In genomic region chr12:70267314-70267713, GRCm38 (mm10) we compare ENCODE assay signal across 18 mouse cellular contexts. TPM values are rescaled to one million over a fixed set of nuclear protein-coding genes. Genes with fewer than 3 reads are reported as not detected.
A peak's percentile ranks its signal among the peaks of the same experiment; 100 is the strongest.
DNase-seq lines count a peak whose midpoint lies in the region; ATAC-seq and TF ChIP-seq lines count a peak whose summit lies in the region.
"Had no signal": no experiment of that assay in that cellular context is flagged by ENCODE, and none has a peak within 500 bp of the region (broad histone marks: within the 10 kb centered on the region; RNA-seq: fewer than 3 reads in every experiment).

No protein-coding gene starts in this region.

- peak overlapping the region; percentile 83 for H3K27ac ChIP-seq in heart, embryonic 10.5 days
- peak overlapping the region; percentile 13; the same call in 1 of the 2 replicates for H3K27ac ChIP-seq in liver, embryonic 13.5 days
- no peak overlapping the region for H3K27ac ChIP-seq in liver, embryonic 11.5 days (ENCODE audit: low read depth, low read length)
- peak overlapping the region; percentile 72 for H3K27ac ChIP-seq in heart, postnatal 0 days (ENCODE audit: low read depth)
- H3K27ac ChIP-seq: gastrocnemius, adult 2 months had no signal

- DNase-seq in heart, embryonic 10.5 days (ENCODE audit: low spot score): no peak
- DNase-seq in heart, adult 8-10 months (ENCODE audit: low spot score): no peak
- DNase-seq in liver, embryonic 13.5 days: no peak
- DNase-seq in liver, embryonic 11.5 days (ENCODE audit: low spot score): no peak
- no peak for DNase-seq in heart, postnatal 0 days (ENCODE audit: low spot score)
- DNase-seq in splenic B cell, adult 2 months (ENCODE audit: low read depth, low spot score): peak; percentile 2
- no peak for DNase-seq in thymus, postnatal 10 days (ENCODE audit: low spot score in 2 of 2)
- no peak for DNase-seq in spleen, postnatal 10 days (ENCODE audit: low spot score in 2 of 2)
- DNase-seq: cerebellum, adult 9-11 months; gastrocnemius, adult 2 months; kidney, adult 11 months; layer of hippocampus, postnatal 36 days; left cerebral cortex, postnatal 4 days; lung, adult 2 months; lung, postnatal 36 days; thymus, postnatal 36 days had no signal

- peaks cover 27% of the 10 kb centered on the region for H3K4me1 ChIP-seq in heart, embryonic 10.5 days
- H3K4me1 ChIP-seq in liver, embryonic 13.5 days (replicated peaks): peaks cover 12% of the 10 kb centered on the region
- H3K4me1 ChIP-seq in liver, embryonic 11.5 days (replicated peaks; ENCODE audit: control insufficient read depth, insufficient read depth, low read length): no peaks in the 10 kb centered on the region
- H3K4me1 ChIP-seq in heart, postnatal 0 days (ENCODE audit: control insufficient read depth, insufficient read depth): peaks cover 22% of the 10 kb centered on the region

- H3K4me3 ChIP-seq in heart, embryonic 10.5 days: no peak overlapping the region
- H3K4me3 ChIP-seq in liver, embryonic 13.5 days (replicated peaks): no peak overlapping the region
- H3K4me3 ChIP-seq in liver, embryonic 11.5 days (ENCODE audit: low read depth, low read length): no peak overlapping the region
- H3K4me3 ChIP-seq in heart, postnatal 0 days (ENCODE audit: low read depth, low read length): no peak overlapping the region
- H3K4me3 ChIP-seq: gastrocnemius, adult 2 months had no signal

- 85% methylated on average over 9 of the region's 9 CpGs for WGBS in heart, embryonic 10.5 days
- 36% methylated on average over 9 of the region's 9 CpGs for WGBS in liver, embryonic 13.5 days (ENCODE audit: insufficient replicate concordance)
- WGBS in liver, embryonic 11.5 days: 61% methylated on average over 9 of the region's 9 CpGs
- WGBS in heart, postnatal 0 days: 83% methylated on average over 9 of the region's 9 CpGs

- TF ChIP-seq CTCF in heart, postnatal 0 days (IDR thresholded peaks at IDR 0.05; ENCODE audit: low read depth): no peak

- no peaks in the 10 kb centered on the region for H3K36me3 ChIP-seq in heart, embryonic 10.5 days
- no peaks in the 10 kb centered on the region for H3K36me3 ChIP-seq in liver, embryonic 13.5 days
- H3K36me3 ChIP-seq in liver, embryonic 11.5 days (ENCODE audit: control insufficient read depth, insufficient read depth, low read length): no peaks in the 10 kb centered on the region
- H3K36me3 ChIP-seq in heart, postnatal 0 days (replicated peaks; ENCODE audit: control insufficient read depth, insufficient read depth, low read length): no peaks in the 10 kb centered on the region
- no peaks in the 10 kb centered on the region for H3K36me3 ChIP-seq in splenic B cell, adult 2 months (ENCODE audit: control insufficient read depth, insufficient read depth, low read length, poor library complexity, severe bottlenecking)

- H3K9ac ChIP-seq in liver, embryonic 13.5 days: no peak overlapping the region
- H3K9ac ChIP-seq in liver, embryonic 11.5 days (ENCODE audit: low read depth, low read length): no peak overlapping the region
- H3K9ac ChIP-seq in heart, postnatal 0 days (replicated peaks; ENCODE audit: low read depth, low read length): no peak overlapping the region

- no peak overlapping the region for H3K4me2 ChIP-seq in liver, embryonic 13.5 days
- no peak overlapping the region for H3K4me2 ChIP-seq in liver, embryonic 11.5 days
- no peak overlapping the region for H3K4me2 ChIP-seq in heart, postnatal 0 days (ENCODE audit: low read depth, low read length)
- H3K4me2 ChIP-seq: midbrain, embryonic 11.5 days had no signal

- no peaks in the 10 kb centered on the region for H3K9me3 ChIP-seq in heart, embryonic 10.5 days
- no peaks in the 10 kb centered on the region for H3K9me3 ChIP-seq in liver, embryonic 13.5 days (replicated peaks)
- H3K9me3 ChIP-seq in liver, embryonic 11.5 days (ENCODE audit: control insufficient read depth, low read length): no peaks in the 10 kb centered on the region
- no peaks in the 10 kb centered on the region for H3K9me3 ChIP-seq in heart, postnatal 0 days (replicated peaks; ENCODE audit: control insufficient read depth, low read length)

- no peak for TF ChIP-seq EP300 in heart, postnatal 0 days (IDR thresholded peaks at IDR 0.05; ENCODE audit: low read depth)

- ATAC-seq in liver, embryonic 13.5 days (ENCODE audit: low read depth): no peak
- no peak for ATAC-seq in liver, embryonic 11.5 days (replicated peaks; ENCODE audit: low FRiP score)
- peak; percentile 35; the same call in 1 of the 2 replicates for ATAC-seq in heart, postnatal 0 days (ENCODE audit: insufficient read depth, low read depth)

- no peaks in the 10 kb centered on the region for H3K27me3 ChIP-seq in heart, embryonic 10.5 days (ENCODE audit: insufficient read depth, poor library complexity, severe bottlenecking)
- H3K27me3 ChIP-seq in liver, embryonic 13.5 days: no peaks in the 10 kb centered on the region
- no peaks in the 10 kb centered on the region for H3K27me3 ChIP-seq in liver, embryonic 11.5 days (replicated peaks; ENCODE audit: control insufficient read depth, insufficient read depth, low read length)
- no peaks in the 10 kb centered on the region for H3K27me3 ChIP-seq in heart, postnatal 0 days (ENCODE audit: control insufficient read depth, insufficient read depth, low read length)
- no peaks in the 10 kb centered on the region for H3K27me3 ChIP-seq in splenic B cell, adult 2 months (ENCODE audit: control insufficient read depth, insufficient read depth, low read length, poor library complexity, severe bottlenecking)

RNA-seq across cellular contexts. Expression of gene Pygl, which starts 36.0 kb away (rescaled TPM):
- 30.3 and 42.6 TPM in 2 replicates for polyA plus RNA-seq in heart, embryonic 10.5 days (2016; fragmentation: Nextera tagmentation; extraction: Ambion mirVana)
- total RNA-seq in heart, adult 8-10 months (2022): 10 to 100 TPM in 1 of 4 experiments, 1 to 10 TPM in 3; 2.4 to 13.7 (median 2.9) TPM
- polyA plus RNA-seq in liver, embryonic 13.5 days (2015; fragmentation: Nextera tagmentation; extraction: Ambion mirVana): 32.8 and 42.5 TPM in 2 replicates
- 29.8 and 36.2 TPM in 2 replicates for polyA plus RNA-seq in liver, embryonic 11.5 days (2014; fragmentation: Nextera tagmentation; extraction: Ambion mirVana)
- 43.2 and 58.9 TPM in 2 replicates for total RNA-seq in heart, postnatal 0 days (2014; rRNA removed; ENCODE audit: low replicate concordance)
- 28.5 and 31.6 TPM in 2 replicates for polyA plus RNA-seq in heart, postnatal 0 days (2015; fragmentation: Nextera tagmentation; extraction: Ambion mirVana)
- polyA plus RNA-seq: C2C12 had no signal
